Mouse (Mus musculus): ENCODE measurements around the gene Dcaf5. TPM values are rescaled to one million over a fixed set of nuclear protein-coding genes. Genes with fewer than 3 reads are reported as not detected.

The Dcaf5 gene
- total RNA-seq, 1 experiment from 2014 or later: 30.3 TPM

GRCm38 (mm10) chr12:80374736-80375135 is 61.7 kb downstream of the Dcaf5 start:
- no peak for ATAC-seq (replicated peaks in 1 of 2; ENCODE audit: insufficient read depth in 1 of 2, low FRiP score in 2 of 2, low TSS enrichment in 1 of 2, low read depth in 1 of 2, poor library complexity in 2 of 2, severe bottlenecking in 2 of 2)

- no peak for ATAC-seq (replicated peaks in 1 of 2; ENCODE audit: insufficient read depth in 1 of 2, low FRiP score in 2 of 2, low TSS enrichment in 1 of 2, low read depth in 1 of 2, poor library complexity in 2 of 2, severe bottlenecking in 2 of 2)
Observed at GRCm38 (mm10) chr12:80372946-80373345, 63.5 kb downstream of the Dcaf5 start.

DNA sequence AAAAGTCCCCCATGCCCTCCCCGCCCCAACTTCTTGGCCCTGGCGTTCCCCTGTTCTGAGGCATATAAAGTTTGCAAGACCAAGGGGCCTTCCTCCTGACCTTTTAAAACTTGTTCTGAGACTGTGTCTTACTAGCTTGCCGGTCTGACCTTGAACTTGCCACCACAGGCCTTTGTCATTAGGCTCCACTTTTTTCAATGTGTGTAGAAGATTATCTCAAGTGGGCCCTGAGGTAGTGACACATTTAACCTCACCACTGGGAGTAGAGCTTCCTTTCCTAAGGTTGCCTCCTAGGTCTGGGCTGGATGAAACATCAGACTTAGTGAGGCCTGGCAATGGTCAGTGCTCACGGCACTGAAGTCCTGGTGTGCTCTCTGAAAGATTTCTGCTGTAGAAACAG is 69.2 kb downstream of the Dcaf5 start:
- ATAC-seq (replicated peaks in 1 of 2; ENCODE audit: insufficient read depth in 1 of 2, low FRiP score in 2 of 2, low TSS enrichment in 1 of 2, low read depth in 1 of 2, poor library complexity in 2 of 2, severe bottlenecking in 2 of 2): no peak

- ATAC-seq (replicated peaks in 1 of 2; ENCODE audit: insufficient read depth in 1 of 2, low FRiP score in 2 of 2, low TSS enrichment in 1 of 2, low read depth in 1 of 2, poor library complexity in 2 of 2, severe bottlenecking in 2 of 2): no peak
Observed at GRCm38 (mm10) chr12:80366004-80366480, 70.4 kb downstream of the Dcaf5 start.

GRCm38 (mm10) chr12:80365345-80365744 is 71.1 kb downstream of the Dcaf5 start:
- no peak for ATAC-seq (replicated peaks in 1 of 2; ENCODE audit: insufficient read depth in 1 of 2, low FRiP score in 2 of 2, low TSS enrichment in 1 of 2, low read depth in 1 of 2, poor library complexity in 2 of 2, severe bottlenecking in 2 of 2)

DNA sequence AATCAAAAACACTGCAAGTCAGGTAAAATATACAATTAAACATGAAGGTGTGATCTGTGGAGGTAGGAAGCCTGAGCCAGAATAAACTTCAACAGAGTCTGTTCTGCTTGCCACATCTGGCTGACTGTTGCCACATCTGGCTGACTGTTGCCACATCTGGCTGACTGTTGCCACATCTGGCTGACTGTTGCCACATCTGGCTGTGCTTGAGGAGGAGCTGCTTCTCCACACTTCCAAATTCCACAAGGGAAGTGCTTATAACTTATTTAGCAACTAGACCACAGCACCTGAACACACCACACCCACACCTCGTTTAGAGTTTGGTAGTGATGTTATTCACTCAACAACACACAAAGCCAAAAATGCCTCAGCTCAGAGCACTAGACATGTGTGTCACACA is 74.7 kb downstream of the Dcaf5 start:
- ATAC-seq (replicated peaks in 1 of 2; ENCODE audit: insufficient read depth in 1 of 2, low FRiP score in 2 of 2, low TSS enrichment in 1 of 2, low read depth in 1 of 2, poor library complexity in 2 of 2, severe bottlenecking in 2 of 2): peak in 1 of 2 experiments; percentile 29; a peak in 1 of 4 replicates

GRCm38 (mm10) chr12:80360321-80360720 is 76.1 kb downstream of the Dcaf5 start:
- ATAC-seq (replicated peaks in 1 of 2; ENCODE audit: insufficient read depth in 1 of 2, low FRiP score in 2 of 2, low TSS enrichment in 1 of 2, low read depth in 1 of 2, poor library complexity in 2 of 2, severe bottlenecking in 2 of 2): peak; percentile 53 to 73

DNA sequence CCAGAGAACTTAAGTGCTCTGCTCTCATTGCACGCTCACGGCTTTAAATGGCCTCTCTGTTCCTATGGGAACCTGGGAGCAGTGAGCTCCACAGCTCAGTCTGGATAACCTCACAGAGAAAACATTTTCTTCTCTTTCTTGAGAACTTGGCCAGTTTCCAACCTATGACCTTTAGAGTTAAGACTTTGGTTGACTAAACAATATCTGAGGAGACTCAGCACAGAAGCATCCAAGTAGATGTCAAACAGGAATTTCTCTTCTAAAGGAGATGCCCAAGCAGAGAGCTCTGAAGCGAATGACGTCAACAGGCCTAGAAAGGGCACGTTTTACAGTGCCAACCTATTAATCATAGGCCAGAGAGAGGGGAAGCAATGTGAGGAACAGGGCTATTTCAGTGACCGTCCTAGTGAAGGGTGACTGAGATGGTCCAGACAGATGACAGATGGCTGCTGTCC is 91.6 kb downstream of the Dcaf5 start:
- no peak for ATAC-seq (replicated peaks in 1 of 2; ENCODE audit: insufficient read depth in 1 of 2, low FRiP score in 2 of 2, low TSS enrichment in 1 of 2, low read depth in 1 of 2, poor library complexity in 2 of 2, severe bottlenecking in 2 of 2)

GRCm38 (mm10) chr12:80340936-80341335 is 95.5 kb downstream of the Dcaf5 start:
- no peak for ATAC-seq (replicated peaks in 1 of 2; ENCODE audit: insufficient read depth in 1 of 2, low FRiP score in 2 of 2, low TSS enrichment in 1 of 2, low read depth in 1 of 2, poor library complexity in 2 of 2, severe bottlenecking in 2 of 2)

GRCm38 (mm10) chr12:80334162-80334561 is 102.2 kb downstream of the Dcaf5 start:
- no peak for ATAC-seq (replicated peaks in 1 of 2; ENCODE audit: insufficient read depth in 1 of 2, low FRiP score in 2 of 2, low TSS enrichment in 1 of 2, low read depth in 1 of 2, poor library complexity in 2 of 2, severe bottlenecking in 2 of 2)

- peak; percentile 58 to 66 for ATAC-seq (replicated peaks in 1 of 2; ENCODE audit: insufficient read depth in 1 of 2, low FRiP score in 2 of 2, low TSS enrichment in 1 of 2, low read depth in 1 of 2, poor library complexity in 2 of 2, severe bottlenecking in 2 of 2)
Observed at GRCm38 (mm10) chr12:80331634-80332033, 104.8 kb downstream of the Dcaf5 start.

- ATAC-seq (replicated peaks in 1 of 2; ENCODE audit: insufficient read depth in 1 of 2, low FRiP score in 2 of 2, low TSS enrichment in 1 of 2, low read depth in 1 of 2, poor library complexity in 2 of 2, severe bottlenecking in 2 of 2): no peak
Observed at GRCm38 (mm10) chr12:80330819-80331218, 105.6 kb downstream of the Dcaf5 start.

- ATAC-seq (replicated peaks in 1 of 2; ENCODE audit: insufficient read depth in 1 of 2, low FRiP score in 2 of 2, low TSS enrichment in 1 of 2, low read depth in 1 of 2, poor library complexity in 2 of 2, severe bottlenecking in 2 of 2): no peak
Observed at GRCm38 (mm10) chr12:80329641-80330040, 106.8 kb downstream of the Dcaf5 start.

GRCm38 (mm10) chr12:80326047-80326446 is 110.4 kb downstream of the Dcaf5 start:
- ATAC-seq (replicated peaks in 1 of 2; ENCODE audit: insufficient read depth in 1 of 2, low FRiP score in 2 of 2, low TSS enrichment in 1 of 2, low read depth in 1 of 2, poor library complexity in 2 of 2, severe bottlenecking in 2 of 2): no peak

- ATAC-seq (replicated peaks in 1 of 2; ENCODE audit: insufficient read depth in 1 of 2, low FRiP score in 2 of 2, low TSS enrichment in 1 of 2, low read depth in 1 of 2, poor library complexity in 2 of 2, severe bottlenecking in 2 of 2): no peak
Observed at GRCm38 (mm10) chr12:80324785-80325131, 111.6 kb downstream of the Dcaf5 start.

GRCm38 (mm10) chr12:80324051-80324784 is 112.2 kb downstream of the Dcaf5 start:
- no peak for ATAC-seq (replicated peaks in 1 of 2; ENCODE audit: insufficient read depth in 1 of 2, low FRiP score in 2 of 2, low TSS enrichment in 1 of 2, low read depth in 1 of 2, poor library complexity in 2 of 2, severe bottlenecking in 2 of 2)

DNA sequence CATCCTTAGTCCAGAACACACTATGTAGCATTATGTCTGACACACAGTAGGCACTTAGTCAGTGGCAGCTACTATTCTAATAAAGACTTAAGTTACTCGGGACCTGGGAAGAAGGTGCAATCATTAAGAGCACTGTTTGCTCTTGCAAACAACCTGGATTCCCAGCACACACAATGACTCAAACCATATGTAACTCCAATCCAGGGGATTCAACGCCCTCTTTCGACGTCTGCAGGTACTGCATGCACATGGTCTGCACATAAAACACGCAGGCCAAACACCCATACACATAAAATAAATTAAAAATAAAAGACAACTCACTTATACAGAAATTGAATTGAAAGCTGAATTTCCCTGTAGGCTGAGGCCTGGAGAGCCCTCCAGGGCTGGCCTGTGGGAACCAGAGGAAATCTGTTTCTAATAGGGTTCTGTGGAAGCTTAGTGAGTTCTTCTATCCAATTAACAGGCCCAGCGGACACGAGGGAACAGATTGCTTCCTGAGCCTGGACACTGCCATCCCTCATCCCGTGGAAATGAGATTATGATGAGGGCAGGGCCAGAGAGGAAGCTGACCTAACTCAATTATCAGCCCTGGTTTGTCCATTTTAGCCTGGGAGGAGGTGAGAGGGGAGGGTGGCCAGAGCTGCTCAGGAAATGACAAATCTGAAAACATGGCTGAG is 112.9 kb downstream of the Dcaf5 start:
- ATAC-seq (replicated peaks in 1 of 2; ENCODE audit: insufficient read depth in 1 of 2, low FRiP score in 2 of 2, low TSS enrichment in 1 of 2, low read depth in 1 of 2, poor library complexity in 2 of 2, severe bottlenecking in 2 of 2): no peak

DNA sequence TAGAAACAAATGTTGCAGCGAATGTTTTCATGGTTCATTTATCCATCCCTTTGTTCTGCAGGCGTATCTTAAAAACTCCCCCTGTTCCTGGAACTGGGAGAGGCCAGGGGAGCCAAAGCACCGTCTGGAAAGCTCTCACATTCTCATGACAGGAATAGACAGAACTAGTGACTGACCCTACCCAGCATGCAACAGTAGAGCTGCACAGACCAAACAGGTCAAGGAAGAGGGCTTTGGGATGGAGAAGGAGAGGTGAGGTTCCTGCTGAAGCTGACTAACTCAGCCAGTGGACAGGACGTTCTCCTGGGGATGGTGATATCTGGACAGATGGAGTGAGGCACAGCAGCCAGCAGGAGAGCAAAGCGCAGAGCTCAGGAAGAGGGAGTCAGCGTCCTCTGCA is 113.9 kb downstream of the Dcaf5 start:
- ATAC-seq (replicated peaks in 1 of 2; ENCODE audit: insufficient read depth in 1 of 2, low FRiP score in 2 of 2, low TSS enrichment in 1 of 2, low read depth in 1 of 2, poor library complexity in 2 of 2, severe bottlenecking in 2 of 2): no peak

DNA sequence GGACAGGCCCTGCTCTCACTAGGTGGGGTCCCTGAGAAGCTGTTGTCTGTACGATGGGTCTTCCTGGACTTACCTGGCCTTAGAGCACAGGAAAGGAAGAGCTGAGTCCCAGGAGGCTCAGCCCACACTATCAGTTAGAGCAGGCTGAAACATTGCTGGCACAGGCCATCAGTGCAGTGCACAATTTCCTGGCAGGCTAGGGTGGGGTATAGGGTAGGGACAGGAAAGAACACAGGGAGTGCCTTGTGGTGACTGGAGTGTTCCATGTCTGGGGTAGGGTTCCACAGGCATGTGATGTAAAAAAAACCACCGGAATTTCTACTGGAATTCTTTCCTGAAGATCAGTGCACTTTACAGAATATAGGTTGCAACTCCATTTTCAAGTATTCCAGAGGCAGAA is 117.3 kb downstream of the Dcaf5 start:
- ATAC-seq (replicated peaks in 1 of 2; ENCODE audit: insufficient read depth in 1 of 2, low FRiP score in 2 of 2, low TSS enrichment in 1 of 2, low read depth in 1 of 2, poor library complexity in 2 of 2, severe bottlenecking in 2 of 2): no peak

Measured in hematopoietic stem cell, adult 5-6 weeks (primary cell).